Mouse (Mus musculus) c-Kit-positive CD71-positive TER-119-positive erythroid progenitor cells, embryonic 14.5 days (primary cell): ENCODE measurements around the gene Pafah2.

Experiments
- DNase-seq: peaks from one replicate; pipeline ENCODE4 v3.0.0-alpha.2; 2013; ENCODE audit warnings: low spot score

Pafah2 gene

DNA sequence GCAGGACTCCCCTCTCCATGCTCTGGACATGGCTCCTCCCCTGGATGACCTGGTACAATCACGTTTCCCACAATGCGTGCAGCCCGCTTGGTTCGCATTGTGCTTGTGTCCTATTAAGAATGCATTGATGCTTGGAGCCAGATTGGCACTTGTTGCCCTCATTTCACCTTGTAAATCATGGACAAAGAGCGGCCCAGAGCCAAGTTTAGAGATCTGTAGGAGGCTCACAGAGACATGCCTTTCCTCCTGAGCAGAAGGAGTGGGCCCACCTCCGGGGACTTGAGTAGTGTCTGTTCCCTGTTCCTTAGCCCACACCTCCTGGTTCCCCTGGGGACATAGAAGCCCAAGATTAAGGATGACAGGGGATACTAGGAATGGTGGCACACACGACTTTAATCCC is 27.8 kb downstream of the Pafah2 start:
- no peak for DNase-seq

DNA sequence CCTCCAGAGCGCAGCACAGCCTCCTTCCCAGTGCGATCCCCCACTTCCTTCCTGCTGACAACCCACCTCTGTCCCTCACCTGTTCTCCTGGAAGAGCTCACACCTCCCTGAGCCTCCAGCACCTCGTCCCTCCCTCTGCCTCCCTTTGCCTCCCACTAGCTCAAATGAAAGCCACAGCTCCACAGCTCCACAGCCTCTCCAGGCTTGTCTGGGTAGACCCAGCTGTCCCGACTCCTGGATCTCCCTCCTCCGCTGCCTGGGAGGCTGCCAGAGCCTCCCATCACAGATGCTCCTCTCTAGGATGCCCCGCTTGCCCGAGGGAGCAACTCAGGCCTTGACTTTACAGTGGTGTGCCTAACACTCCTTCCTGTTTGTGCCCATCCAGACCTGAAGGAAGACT is 29.0 kb downstream of the Pafah2 start:
- DNase-seq = no peak

DNA sequence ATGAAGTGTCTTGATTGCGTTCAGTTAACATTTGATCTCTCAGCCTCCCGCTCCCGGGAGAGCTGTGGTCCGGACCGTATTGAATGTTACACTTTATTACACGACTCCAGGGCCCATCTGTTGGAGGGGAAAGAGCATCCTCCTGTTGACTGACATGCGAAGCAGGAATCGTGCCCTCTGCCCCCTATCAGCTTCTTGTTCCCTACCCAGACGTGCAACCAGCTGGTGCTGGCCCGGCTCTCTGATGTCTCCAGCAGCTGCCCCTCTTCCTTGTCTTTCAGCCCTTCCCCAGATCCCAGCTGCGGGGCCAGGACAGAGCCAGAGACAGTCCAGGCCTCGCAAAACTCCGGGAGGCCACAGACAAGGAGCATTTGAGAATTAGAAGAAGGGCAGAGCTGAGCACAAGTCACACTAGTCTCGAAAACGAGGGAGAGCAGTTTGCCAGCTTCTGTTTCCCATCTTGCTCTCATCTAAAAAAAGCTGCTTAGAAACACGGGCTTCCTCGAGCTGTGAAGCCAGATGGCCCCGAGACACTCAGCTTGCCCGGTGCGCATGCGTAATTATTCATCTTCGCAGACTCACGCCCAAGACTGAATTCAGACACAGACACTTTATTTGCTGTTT is 34.4 kb downstream of the Pafah2 start:
- no peak for DNase-seq

DNA sequence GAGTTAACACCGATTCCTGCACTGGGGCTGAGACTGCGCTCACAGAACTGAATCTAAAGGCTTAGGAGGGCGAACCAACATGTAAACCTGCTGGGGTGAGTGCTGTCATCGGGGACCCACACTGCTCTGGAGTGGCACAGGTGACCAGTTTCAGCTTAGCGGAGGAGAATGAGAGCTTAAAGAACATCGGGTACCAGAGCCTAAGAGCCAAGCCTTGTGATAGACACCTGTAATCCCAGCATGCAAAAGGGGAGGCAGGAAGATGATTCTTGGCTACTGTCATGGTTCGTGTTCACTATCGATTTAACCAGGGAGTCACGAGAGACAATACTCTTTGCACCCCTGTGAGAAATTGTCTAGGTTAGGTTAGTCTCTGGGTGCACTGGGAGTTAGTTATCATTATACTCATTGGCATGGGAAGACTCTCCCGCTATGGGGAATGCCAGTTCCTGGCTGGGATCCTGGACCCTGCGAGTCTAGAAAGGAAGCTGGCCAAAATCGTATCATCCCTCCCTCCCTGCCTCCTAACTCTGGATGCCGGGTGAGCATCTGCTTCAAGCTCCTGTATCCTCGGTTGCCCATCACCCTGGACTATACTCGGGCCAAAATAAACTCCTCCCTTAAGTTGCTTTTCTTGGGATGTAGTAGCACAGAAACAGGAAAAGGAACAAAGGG is 36.7 kb downstream of the Pafah2 start:
- DNase-seq = no peak

DNA sequence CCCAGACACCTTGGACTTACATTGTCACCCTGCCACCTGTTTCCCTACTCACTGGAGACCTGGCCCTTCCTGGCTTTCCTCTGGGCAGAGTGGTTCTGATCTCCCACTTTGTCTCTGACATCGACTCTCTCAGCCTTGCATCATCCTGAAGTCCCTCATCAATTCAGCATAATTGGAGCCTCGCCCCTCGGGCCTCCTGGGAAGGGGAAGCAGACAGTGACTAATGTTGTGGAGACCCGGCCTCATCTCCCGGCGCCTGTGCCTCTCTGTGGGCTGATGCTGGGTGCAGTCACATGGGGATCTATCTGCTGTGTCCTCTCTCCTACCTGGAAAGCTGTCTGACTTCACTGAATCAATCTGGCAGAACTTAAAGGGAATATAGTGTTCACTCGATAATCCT is 40.1 kb downstream of the Pafah2 start:
- DNase-seq = no peak

DNA sequence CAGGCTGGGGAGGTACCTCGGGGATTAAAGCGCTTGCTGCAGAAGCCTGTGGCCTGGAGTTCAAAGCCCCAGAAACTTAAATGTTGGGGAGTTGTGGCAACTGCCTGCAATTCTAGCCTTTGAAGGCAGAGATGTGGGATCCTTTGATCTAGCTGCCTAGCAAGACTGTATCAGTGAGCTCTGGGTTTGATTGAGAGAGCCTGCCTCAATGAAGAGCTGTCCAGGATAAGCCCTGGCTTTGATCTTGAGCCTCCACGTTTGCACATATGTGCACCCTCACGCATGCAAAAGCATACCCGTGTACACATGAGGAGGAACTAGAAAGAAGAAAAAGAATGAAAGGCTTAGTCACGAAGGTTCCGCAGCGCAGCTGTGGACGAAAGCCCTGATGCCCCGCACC is 40.5 kb downstream of the Pafah2 start:
- DNase-seq = no peak

DNA sequence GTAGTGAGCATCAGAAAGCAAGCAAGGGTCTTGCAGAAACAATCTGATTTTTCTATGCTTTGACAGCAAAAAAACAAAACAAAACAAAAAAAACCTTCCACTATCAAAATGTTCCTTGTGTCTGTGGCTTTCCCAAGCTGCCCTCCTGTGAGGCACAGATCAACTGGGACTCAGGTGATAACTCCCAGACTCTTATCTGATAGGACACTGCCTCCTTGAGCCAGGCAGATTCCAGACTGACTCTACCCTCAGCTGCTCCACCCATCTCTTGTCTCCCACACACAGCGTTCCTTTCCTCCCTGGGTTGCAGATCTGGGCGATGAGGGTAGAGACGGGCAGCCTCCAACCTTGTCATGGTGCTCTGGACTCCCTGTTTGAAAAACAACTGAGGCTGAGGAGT is 43.0 kb downstream of the Pafah2 start:
- DNase-seq = peak; percentile 59

DNA sequence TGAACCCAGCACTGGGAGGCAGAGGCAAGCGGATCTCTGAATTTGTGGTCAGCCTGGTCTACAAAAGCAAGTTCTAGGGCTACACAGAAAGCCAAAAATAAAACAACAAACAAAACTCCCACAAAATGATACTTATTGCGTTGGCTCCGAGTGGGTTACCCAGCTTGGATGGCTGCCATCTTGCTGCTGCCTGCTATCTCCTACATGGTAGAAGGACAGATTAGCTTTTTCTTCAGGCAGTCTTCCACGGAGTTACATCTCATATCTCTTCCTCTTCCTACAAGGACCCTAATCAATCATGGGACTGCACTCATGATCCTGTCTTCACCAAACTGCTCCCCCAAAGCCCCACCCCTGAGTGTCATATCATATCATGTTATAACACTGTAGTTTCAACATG is 43.8 kb downstream of the Pafah2 start:
- no peak for DNase-seq

DNA sequence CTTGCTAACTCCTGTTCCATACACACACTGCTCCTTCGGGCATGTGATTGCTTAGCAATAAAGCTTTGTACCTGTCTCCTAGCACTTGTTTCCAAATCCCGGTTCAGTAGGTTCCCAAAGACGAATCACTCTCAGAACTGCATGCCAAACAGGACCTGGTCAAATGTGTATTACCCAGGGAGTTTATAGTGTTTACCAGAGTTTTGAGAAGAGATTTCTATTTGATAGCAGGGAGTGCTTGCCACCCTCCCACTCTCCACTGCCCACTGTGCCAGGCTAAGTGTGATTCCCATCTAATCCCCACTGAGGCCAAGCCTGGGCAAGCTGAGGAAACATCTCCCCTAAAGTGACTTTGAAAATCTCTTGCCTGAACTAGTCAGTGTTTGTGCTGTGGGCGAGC is 46.1 kb downstream of the Pafah2 start:
- no peak for DNase-seq

DNA sequence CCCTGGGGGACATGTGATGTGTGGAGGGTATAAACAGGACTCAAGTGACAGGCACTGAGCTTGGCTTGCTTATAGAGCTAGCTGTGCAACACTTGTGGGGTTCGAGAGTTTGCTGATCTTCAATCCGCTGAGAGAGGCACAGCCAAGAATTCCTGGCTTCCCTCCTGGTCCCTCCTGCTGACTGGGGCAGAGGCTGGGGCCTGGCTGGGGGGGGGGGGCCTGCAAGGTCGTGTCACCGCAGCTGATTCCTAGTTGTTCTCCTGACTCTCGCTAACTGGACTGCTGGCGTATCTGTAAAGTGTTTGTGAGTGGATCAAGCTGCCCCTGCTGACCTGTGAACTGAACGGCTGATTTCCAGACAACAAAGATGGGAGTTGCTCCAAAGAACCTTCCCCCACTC is 47.5 kb downstream of the Pafah2 start:
- no peak for DNase-seq

DNA sequence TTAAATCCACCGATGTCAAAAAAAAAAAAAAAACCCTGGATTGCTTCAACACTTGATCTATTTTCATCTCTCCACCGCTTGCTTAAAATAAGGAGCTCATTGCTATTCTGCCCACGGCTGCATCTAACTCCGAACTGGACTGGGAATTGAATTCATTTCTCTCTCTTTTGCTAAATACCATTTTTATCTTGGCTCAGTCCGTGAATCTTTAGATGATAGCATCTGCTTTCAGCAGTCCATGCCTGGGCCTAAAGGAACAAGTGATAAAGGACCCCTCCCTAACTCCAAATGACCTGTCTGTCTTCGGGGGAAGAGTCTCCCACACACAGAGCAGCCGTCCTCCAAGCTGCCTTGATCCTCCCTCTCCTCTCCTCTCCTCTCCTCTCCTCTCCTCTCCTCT is 48.8 kb downstream of the Pafah2 start:
- DNase-seq = no peak

DNA sequence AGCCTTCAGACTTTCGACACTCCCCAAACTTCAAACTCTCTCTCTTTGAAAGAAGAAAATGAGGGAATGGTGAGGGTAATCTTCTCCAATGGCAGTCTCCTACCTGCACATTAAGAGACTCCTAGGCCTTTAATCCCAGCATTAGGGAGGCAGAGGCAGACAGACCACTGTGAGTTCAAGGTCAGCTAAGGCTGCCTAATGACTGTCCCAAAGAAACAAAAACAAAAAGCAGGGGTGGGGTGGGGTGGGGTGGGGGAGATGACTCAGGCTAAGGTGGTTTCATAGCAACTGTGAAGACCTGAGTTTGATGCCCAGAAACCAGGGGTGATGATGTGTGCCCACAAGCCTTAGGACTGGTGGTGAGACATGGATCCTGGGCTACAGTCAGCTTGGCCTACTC is 49.4 kb downstream of the Pafah2 start:
- DNase-seq = no peak

DNA sequence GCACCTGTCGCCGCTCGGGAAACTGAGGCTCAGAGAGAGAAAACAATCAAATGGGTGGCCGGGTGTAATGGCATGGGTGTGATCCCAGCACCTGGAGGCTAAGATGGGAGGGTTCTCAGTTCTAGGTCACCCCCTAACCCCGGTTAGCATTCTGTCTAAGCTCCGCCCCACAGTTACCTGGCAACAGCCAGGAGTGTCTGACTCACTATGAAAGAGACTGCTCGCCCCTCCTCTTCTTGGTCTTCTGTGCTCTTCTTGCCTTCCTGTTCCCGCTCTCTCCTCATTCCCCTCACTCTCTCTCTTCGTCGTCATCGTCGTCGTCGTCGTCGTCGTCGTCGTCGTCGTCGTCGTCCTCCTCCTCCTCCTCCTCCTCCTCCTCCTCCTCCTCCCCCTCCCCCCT is 51.8 kb downstream of the Pafah2 start:
- DNase-seq = no peak

DNA sequence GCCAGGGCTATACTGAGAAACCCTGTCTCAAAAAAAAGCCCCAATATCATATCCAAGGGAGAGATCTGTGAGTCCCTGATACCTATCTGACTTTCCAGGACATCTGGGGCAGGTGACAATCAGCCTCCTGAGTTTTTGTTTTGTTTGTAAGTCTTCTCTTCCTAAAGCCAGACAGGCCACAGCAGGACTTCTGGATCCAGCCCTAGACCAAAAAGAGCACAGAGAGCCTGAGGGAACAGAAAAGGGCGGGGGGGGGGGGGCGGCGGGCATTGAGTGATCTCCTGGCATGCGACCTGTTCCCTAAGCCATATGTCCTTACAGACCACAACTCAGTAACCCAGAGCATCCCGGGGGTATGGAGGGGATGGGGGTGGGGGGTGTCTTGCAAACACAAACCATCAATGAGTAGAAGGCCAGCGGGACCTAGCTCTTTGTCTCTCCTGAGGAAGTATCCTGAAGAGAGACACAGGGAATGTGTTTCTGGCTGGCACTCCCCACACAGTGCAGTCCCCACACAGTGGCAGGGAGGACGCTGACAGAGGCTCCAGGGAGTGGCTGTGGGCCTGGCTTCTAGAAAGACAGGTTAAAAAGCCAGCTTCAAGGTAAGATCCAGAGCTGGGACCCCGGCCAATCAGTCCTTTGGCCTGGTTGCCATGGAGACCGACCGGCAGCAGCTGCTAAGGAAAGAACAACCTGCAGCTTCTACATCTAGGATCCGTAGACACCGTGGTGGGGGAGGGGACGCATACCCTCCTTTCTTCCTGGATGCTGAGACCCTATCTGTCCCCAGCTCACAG is 53.7 kb downstream of the Pafah2 start:
- no peak for DNase-seq

DNA sequence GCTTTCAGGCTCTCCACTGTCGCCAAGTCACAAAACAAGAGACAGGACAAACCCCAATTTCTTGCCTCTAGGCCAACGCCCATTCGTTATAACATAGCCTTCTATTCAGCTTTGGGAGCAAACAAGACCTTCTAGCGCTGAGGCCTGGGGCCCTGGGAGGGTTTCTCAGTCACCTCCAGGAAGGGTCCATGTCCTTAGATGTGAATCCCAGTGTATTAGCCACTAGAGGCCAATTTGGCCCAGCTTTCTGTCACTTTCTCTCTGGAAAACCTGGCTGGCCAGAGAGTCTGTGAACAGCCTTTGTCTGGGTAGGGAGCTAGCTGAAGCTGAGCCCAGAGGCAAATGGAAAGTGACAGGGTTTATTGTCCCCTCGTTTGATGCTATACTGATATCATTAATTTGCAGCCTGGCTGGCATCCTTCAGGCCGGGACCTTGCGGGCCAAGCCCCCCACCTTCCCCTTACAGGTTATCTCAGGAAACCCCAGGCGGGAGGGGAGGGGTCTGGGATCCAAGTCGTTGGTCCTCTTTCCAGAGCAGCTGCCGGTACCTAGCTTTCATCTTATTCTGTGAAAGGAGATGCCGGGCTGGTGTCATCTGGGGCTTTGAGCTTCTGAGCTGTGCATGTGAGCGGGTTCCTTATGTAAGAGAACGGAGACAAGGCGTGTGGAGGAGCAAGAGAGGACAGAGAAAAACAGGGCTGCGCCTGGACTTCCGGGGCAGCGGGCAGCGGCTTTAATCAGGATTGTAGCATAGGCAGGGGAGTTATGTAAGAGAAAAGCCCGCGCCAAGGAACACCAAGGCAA is 54.5 kb downstream of the Pafah2 start:
- DNase-seq = no peak

DNA sequence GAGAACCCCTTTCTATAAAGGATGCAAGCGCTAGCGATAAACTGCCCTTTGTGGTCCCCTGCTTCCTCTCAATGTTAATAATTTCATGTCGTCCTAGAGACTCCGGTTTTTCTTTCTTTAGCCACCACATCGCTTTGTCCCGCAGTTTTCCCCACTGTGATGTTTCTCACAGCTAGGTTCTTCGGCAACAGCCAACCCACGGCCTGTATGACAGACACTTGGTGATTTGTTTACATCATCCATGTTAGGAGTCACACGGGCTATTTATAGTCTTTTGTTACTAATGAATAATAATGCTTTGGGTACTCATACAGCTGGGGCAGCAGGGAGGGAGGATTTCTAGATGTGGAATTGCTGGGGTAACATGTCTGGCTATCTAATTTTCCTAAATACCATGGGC is 55.4 kb downstream of the Pafah2 start:
- no peak for DNase-seq

DNA sequence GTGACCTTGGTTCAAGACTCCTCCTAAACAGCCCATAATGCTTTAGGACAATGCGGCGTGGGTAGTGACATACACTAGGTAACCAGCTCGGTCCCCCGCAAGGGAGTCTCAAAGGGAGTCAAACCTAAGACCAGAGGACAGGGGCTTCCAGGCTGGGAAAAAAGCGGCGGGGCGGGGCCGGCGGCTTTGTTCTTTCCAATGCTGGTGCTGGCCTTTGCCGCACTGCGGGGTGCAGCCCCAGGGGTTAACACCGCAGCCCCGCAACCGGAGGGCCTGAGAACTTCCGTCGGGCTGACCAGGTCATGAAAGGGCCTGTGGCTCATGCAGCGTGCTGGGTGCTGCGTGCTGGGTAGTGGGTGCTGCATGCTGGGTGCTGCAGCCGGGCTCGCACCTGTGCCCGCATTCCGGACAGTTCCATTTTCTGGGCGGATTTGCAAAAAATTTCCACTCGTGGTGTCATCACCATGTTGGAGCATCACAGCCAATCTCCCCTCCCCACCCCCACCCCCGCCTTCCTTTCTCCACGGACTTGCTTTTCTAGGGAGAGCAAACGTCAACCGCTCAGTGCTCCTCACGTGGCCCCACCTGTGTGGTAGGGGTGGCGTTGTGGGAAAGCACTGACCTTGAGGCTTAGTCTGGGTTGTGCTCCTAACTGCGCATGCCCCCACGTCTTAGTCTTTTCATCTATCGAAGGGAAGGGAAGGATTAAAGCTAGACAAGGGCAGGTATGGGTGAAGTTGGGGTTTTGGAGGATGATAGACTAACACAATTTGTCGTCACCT is 57.7 kb downstream of the Pafah2 start:
- DNase-seq = no peak

DNA sequence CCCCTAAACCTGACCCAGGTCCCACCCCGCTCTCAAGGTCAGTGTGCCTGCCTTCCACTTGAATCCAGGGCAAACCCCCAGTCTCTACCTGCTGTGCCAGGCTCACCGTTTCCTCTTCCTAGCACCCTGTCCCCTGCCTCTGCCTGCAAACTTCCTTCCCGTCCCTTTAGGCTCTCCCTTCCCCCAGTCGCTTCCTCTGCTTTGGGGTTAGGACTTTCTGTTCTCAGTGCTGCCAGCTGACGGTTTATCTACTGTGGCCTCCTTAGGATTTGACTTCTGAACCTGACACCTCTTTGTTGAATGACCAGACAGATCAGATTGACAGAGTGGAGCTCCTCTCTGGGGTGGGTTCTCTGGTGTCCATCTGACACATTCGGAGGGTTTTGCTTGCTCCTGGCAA is 59.2 kb downstream of the Pafah2 start:
- no peak for DNase-seq

DNA sequence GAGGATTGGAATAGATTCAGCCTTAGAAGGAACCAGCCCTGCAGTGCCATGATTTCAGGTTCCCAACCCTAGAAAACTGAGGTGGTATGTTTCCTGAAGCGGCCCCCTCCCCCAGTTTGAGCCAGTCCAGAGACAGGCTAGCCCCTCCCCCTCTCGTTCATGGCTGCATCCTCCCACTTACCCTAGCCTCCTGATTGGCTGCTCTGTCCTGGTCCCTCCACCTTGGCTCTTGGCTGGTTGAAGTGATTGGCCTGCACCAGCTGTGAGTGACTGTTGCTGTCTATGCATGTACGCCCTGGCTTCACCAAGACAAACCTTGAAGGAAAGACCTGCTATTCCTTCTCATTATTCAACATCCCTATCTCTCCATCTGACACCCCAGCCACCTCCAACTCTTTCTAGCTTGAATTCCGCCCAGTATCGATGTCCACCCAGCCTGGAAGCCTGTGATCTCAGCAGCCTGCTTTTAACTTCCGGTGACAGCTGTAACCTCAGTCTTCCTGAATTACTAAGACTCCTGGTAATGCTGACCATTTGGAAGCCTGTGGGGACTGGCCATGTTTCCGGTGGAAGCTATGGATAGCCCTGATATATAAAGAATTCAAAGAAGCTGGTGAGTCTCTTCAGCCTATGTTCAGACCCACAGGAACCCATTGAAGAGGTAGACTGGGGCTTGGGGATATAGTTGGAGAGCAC is 61.2 kb downstream of the Pafah2 start:
- no peak for DNase-seq

DNA sequence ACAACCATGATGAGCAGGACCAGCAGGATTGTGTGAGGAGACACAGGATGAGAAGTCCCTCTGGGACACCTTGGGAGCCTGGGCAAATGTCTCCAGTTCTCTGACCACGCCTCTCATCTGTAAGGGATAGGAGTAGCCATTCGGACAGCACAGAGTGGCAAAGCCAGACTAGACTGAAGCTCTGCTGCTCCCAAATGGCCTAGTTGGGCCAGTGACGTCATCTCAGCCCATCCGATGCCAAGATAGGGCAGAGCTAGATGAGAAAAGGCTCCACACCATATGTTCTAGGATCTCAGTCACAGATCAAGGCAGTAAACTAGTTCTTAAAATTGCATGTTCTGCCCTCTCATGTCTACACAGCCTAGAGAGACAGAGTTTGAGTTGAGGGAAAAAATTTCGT is 62.7 kb downstream of the Pafah2 start:
- no peak for DNase-seq

DNA sequence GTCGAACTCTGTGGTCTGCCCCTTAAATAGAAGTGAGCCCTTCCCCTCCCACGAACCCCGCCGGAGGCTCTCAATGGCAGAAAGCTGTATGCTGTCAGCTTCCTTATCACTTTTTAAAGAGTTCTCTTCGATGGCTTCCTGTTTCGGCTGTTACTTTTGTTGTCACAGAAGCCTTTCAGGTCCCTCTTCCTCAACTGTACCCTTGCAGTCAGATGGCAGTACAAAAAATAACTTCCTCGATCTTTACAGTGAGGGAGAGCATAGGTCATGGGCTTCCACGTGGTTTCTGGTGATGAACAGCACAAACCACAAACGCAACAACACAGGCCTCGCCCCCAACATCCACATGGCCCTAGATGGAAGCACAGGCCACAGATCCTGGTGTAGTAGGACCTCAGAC is 64.2 kb downstream of the Pafah2 start:
- no peak for DNase-seq
